Mouse (Mus musculus): ENCODE data around the gene Cbx8.

The Cbx8 gene

DNA sequence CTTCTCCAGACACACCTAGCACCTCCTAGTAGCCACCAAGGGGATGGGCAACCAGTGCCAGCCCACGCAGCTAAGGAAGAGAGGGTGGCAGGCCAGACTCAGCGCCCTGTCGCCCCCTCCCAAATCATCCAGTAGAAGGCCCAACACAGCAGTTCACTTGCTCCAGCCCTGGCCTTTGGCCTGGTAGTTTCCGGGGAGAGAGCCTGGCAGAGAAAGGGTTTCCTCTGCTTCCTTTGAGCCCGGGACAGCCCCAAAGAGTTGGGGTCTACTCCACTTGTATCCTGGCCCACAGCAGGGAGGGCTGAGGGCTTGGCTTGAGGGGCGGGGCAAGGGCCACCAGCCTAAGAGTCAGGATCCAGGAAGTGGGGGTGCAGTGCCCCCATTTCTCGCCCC, 38.7 kb upstream of the Cbx8 start:
- in situ Hi-C loops (cut with MboI, MseI) = no loop called here

GRCm38 (mm10) chr11:119078691-119079444, 38.1 kb upstream of the Cbx8 start:
- in situ Hi-C loops (cut with MboI, MseI) = no loop called here

- in situ Hi-C loops (cut with MboI, MseI) = no loop called here
Observed at GRCm38 (mm10) chr11:119077755-119078154, 37.0 kb upstream of the Cbx8 start.

DNA sequence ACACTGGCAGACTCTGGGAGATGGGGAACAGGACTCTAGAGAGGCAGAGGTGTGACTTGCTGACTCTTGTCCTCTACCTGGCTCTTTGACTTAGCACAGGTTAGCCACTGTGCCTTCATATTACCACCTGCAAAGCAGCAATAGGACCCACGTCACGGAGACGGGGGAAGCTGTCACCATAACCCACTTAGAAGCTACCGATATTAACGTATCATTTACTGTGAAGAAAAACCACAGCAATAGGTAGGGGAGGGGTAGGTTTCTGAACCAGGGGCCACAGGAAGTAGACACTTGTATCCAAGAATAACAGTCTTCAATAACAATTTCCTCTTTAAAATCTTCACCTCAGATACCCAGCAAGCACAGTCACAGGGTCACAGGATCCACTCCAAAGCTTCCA, 35.0 kb upstream of the Cbx8 start:
- in situ Hi-C loops (cut with MboI, MseI) = no loop called here

- in situ Hi-C loops (cut with MboI, MseI) = no loop called here
Observed at GRCm38 (mm10) chr11:119073876-119074433, 33.2 kb upstream of the Cbx8 start.

GRCm38 (mm10) chr11:119072986-119073385, 32.2 kb upstream of the Cbx8 start:
- in situ Hi-C loops (cut with MboI, MseI) = no loop called here

DNA sequence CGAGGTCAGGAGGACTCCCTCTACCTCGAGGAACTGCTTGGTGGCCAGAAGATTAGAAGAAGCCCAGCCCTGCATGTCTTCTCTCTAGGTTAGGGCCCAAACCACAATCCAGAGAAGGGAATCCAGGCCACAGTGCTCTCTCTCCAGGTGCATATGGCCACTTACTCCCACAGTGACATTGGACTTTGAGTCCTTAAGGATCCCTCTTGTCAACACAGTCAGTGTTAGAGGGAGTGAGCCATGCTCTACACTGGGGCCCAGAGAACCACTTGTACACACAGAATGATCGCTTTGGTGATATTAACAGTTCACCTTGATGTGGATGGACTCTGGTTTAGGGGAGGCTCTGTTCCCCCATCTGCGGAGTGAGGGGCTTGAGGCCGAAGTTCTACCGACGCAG, 31.5 kb upstream of the Cbx8 start:
- in situ Hi-C loops (cut with MboI, MseI) = no loop called here

DNA sequence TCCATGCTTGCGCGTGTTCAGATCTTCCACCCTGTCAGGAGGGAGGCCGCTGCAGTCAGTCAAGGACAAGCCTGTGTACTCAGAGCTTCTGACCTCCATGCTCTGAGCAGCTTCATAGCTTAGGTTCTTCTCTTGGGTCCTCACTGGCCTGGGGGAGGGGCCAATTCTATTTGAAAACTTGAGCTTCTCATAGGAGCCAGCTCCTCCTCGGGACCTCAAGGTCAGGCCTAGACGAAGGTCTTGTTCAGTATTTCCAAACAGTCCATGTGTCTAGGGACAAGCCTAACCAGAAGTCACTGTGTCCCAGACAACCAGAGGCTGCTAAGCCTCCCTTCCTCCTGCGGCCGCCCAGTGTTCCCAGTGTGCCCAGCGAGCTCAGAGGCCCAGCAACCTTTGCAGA, 26.1 kb upstream of the Cbx8 start:
- in situ Hi-C loops (cut with MboI, MseI) = no loop called here

GRCm38 (mm10) chr11:119059256-119059655, 18.5 kb upstream of the Cbx8 start:
- in situ Hi-C loops (cut with MboI, MseI) = loop anchor here (10.0 kb wide), 1 partner anchor 1286 kb away; the partner anchor contains the start of gene Actg1

- in situ Hi-C loops (cut with MboI, MseI) = loop anchor here (10.0 kb wide), 1 partner anchor 1286 kb away; the partner anchor contains the start of gene Actg1
Observed at GRCm38 (mm10) chr11:119058041-119058995, 17.5 kb upstream of the Cbx8 start.

DNA sequence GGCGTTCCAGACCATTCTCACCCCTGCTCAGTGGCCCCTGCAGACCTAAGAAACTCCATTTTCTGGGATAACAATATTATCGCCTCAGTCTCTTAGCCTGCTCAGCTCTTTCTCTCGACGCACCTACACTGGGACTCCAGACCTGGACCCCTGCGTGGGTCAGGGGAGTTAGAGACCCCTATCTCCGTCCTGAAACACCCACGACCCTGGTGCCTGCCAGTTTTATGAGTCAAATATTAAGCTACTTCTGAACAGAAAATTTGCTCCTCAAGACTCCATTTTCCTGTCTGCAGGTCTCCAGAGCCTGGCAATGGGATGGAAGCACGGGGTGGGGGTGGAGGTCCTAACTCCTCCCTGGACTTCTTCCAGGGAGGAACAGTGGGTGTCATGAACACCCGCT, 16.5 kb upstream of the Cbx8 start:
- in situ Hi-C loops (cut with MboI, MseI) = loop anchor here (10.0 kb wide), 1 partner anchor 1288 kb away; the partner anchor contains the start of gene Actg1

DNA sequence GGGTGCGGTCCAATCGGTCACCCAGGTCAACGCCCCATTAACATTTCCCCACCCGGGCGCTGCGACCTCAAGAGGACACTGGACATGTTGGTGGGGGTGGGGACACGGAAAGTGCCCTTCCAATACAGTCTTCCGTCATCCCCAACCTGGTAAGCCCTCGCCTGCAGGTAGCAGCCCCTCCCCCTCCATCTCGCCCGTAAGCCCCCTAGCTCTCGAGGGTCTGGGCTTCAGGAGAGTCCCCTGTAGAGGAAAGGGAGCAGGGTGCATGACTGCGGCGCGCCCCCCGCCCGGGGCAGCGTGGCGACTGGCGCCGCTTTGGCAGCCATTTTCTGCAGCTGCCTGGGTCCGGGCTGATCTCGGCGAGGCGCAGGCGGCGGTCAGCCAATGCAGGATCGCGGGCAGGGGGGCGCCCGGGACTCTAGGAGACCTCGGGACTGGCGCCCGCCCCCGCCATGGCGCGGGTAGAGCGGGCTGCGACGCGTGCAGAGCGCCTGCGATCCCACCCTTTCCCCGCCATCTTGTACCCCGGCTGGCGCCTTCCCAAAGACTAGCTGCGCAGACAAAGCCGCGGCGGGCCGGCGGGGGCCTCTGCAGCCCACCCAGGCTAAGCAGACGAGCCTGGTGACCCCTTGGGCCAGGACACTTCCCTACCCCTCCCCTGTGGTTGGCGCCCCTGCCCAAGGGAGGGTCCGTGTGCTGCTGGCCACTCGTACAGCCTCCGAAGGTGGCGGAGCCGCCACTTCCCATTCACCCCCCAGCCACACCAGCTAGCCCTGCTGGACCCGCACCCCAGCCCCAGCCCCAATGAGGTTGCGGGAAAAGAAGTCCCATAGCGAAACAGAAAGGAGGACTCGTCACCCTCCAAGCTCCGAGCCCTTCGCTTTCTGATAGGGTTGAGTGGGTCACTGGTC, 15.8 kb upstream of the Cbx8 start:
- in situ Hi-C loops (cut with MboI, MseI) = loop anchor here (10.0 kb wide), 1 partner anchor 1288 kb away; the partner anchor contains the start of gene Actg1

GRCm38 (mm10) chr11:119055571-119056131, 14.9 kb upstream of the Cbx8 start:
- in situ Hi-C loops (cut with MboI, MseI) = loop anchor here (10.0 kb wide), 1 partner anchor 1289 kb away; the partner anchor contains the start of gene Actg1

DNA sequence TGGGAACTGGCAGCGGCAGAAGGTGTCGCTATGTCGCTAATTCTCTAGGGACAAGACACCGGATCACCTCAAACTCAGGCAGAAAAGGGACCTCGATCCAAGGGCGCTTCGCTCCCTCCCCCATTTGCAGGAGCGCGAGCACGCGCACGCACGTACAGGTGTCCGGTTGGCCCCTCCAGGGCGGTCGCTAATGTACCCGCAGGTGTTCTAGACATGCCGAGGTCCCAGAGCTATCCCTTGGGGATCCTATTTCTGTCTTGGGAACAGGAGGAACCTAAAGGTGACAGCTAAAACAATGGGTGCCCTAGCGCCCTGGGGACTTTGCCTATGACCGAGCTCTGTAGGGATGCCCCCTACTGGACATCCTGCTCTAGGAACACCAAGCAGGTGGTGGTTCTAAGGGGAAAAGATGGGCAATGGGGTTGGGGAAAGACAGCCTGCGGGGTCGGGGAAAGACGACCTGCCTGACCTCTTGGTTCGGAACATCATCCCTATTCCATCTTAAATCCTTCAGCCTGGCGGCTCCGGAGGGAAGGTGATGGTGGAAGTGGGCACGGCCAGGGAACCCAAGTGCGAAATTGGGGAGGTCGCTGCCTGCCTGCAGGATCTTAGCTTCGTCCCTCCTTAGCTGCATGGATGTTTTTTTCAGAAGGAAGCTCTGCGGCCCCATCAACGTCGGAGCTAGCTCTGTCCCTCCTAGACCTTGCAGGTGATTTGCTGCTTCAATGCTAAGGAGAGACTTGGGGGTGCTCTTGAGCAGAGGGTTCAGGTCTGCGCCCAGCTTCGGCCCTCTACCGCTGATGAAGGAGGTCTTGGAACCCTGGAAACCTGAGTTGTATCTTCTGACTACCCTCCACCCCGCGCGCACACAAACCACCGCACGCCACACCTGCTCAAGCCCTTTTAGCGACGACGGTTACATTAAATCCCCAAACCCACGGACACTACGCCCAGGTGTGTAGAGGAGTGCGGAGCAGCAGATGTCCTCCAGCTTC, 13.9 kb upstream of the Cbx8 start:
- in situ Hi-C loops (cut with MboI, MseI) = loop anchor here (5.0 to 10.0 kb wide), 3 partner anchors 33 to 1290 kb away; partner anchors contain the start of genes Actg1 and Cbx4

- in situ Hi-C loops (cut with MboI, MseI) = loop anchor here (5.0 to 10.0 kb wide), 3 partner anchors 33 to 1291 kb away; partner anchors contain the start of genes Actg1 and Cbx4
Observed at GRCm38 (mm10) chr11:119053738-119054350, 13.1 kb upstream of the Cbx8 start.

DNA sequence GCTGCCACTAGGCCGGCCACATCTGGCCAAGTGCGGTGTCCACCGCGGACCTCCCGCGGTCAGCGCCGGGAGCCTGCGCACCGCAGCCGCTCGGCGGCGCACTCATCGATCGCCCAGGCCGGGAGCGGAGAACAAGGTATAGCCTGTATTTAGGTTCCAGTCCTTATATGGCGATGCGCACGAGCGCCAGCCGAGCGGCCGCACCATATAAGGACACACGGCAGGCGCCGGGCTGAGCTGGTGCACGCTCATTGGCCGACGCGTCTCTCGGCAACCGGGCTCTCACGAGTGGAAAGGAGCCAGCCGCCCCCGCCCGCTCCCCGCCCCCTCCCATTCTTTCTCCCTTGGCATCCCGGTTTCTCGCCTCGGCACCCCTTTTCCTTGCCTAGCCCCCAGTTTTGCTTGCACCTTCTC, 12.5 kb upstream of the Cbx8 start:
- in situ Hi-C loops (cut with MboI, MseI) = loop anchor here (5.0 to 10.0 kb wide), 3 partner anchors 34 to 1292 kb away; partner anchors contain the start of genes Actg1 and Cbx4

- in situ Hi-C loops (cut with MboI, MseI) = loop anchor here (5.0 to 10.0 kb wide), 3 partner anchors 35 to 1292 kb away; partner anchors contain the start of genes Actg1 and Cbx4
Observed at GRCm38 (mm10) chr11:119052661-119053256, 12.0 kb upstream of the Cbx8 start.

Measured in regulatory T cell (primary cell).